Mouse (Mus musculus) CH12.LX (cell line): ENCODE measurements around the gene Fancc. TPM values are rescaled to one million over a fixed set of nuclear protein-coding genes. Genes with fewer than 3 reads are reported as not detected.
"Not testable (repeated sequence)": the region's sequence is repeated elsewhere in the genome, so short reads cannot be mapped to it uniquely, and the experiment has no call there.

ENCODE experiments used
- DNase-seq: peaks from one replicate; pipeline ENCODE4 v3.0.0-alpha.2; 2013; ENCODE audit errors: extremely low read depth
- H3K27ac ChIP-seq: 2 replicates; pipeline ENCODE4 v1.5.1; 2012; ENCODE audit warnings: low read depth, mild to moderate bottlenecking, control low read depth, moderate library complexity; ENCODE audit not compliant: insufficient read depth
- H3K27me3 ChIP-seq: replicated peaks from 2 replicates; pipeline ENCODE3; 2012; ENCODE audit warnings: inconsistent platforms
- H3K36me3 ChIP-seq, 2 experiments: replicated peaks in 1 of 2; 2 replicates each; pipeline versions ENCODE3 to v1.6.1; 2012; ENCODE audit warnings: inconsistent platforms in 1 of 2, low read length in 1 of 2, mild to moderate bottlenecking in 1 of 2, mixed read lengths in 1 of 2, moderate library complexity in 1 of 2; ENCODE audit not compliant: control insufficient read depth in 1 of 2, insufficient read depth in 1 of 2
- H3K4me1 ChIP-seq, 2 experiments: 2 replicates each; pipeline ENCODE4 v1.6.1; 2012; ENCODE audit warnings: inconsistent platforms in 1 of 2, moderate library complexity in 1 of 2; ENCODE audit not compliant: insufficient read depth in 2 of 2, control insufficient read depth in 1 of 2
- H3K4me2 ChIP-seq: 2 replicates; pipeline ENCODE4 v1.6.1; 2012; ENCODE audit warnings: low read depth, mild to moderate bottlenecking, control low read depth; ENCODE audit not compliant: poor library complexity, insufficient read depth, severe bottlenecking
- H3K4me3 ChIP-seq, 3 experiments: fragments of 150-350 bp in 1 of 3; sonication (generic) in 1 of 3; replicated peaks in 1 of 3; 2 replicates each; pipeline versions ENCODE3 to v1.5.1; 2011 to 2012; ENCODE audit warnings: low read depth in 2 of 3, low read length in 2 of 3, mild to moderate bottlenecking in 2 of 3, moderate library complexity in 2 of 3, control low read depth in 1 of 3, improper control_type of control experiment in 1 of 3, inconsistent platforms in 1 of 3, mixed read lengths in 1 of 3; ENCODE audit not compliant: poor library complexity in 1 of 3
- H3K79me2 ChIP-seq: replicated peaks from 2 replicates; pipeline ENCODE4 v1.6.1; 2012; ENCODE audit warnings: mild to moderate bottlenecking, moderate library complexity; ENCODE audit not compliant: control insufficient read depth, poor library complexity, insufficient read depth, severe bottlenecking; ENCODE audit errors: extremely low read depth
- H3K9ac ChIP-seq: 2 replicates; pipeline ENCODE4 v1.6.1; 2012; ENCODE audit warnings: low read depth, mild to moderate bottlenecking, control low read depth, moderate library complexity; ENCODE audit not compliant: insufficient read depth
- H3K9me3 ChIP-seq: replicated peaks from 2 replicates; pipeline ENCODE3; 2012; ENCODE audit warnings: low read length, inconsistent platforms, mixed read lengths
- CHD1 ChIP-seq: IDR thresholded peaks from 2 replicates; pipeline ENCODE4 v1.6.1; 2012; ENCODE audit warnings: low read depth, low read length, improper control_type of control experiment, inconsistent platforms
- CHD2 ChIP-seq: IDR thresholded peaks from 2 replicates; pipeline ENCODE4 v1.6.1; 2011; ENCODE audit warnings: low read length, improper control_type of control experiment
- CTCF ChIP-seq, 2 experiments: IDR thresholded peaks in 1 of 2; conservative IDR thresholded peaks in 1 of 2; 2 replicates each; pipeline ENCODE4 v1.5.1; 2011 to 2012; ENCODE audit warnings: low read depth in 2 of 2, low read length in 2 of 2, improper control_type of control experiment in 1 of 2, inconsistent platforms in 1 of 2, mild to moderate bottlenecking in 1 of 2, moderate library complexity in 1 of 2
- JUN ChIP-seq: IDR thresholded peaks from 2 replicates; pipeline ENCODE4 v1.6.1; 2011; ENCODE audit warnings: low read depth, mild to moderate bottlenecking, low read length, improper control_type of control experiment, moderate library complexity; ENCODE audit not compliant: insufficient read depth
- JUND ChIP-seq: conservative IDR thresholded peaks from 2 replicates; pipeline ENCODE4 v1.6.1; 2011; ENCODE audit warnings: low read depth, low read length, improper control_type of control experiment
- MAFK ChIP-seq: IDR thresholded peaks from 2 replicates; pipeline ENCODE4 v1.6.1; 2011; ENCODE audit warnings: low read length, improper control_type of control experiment; ENCODE audit not compliant: insufficient replicate concordance
- MEF2A ChIP-seq: IDR thresholded peaks from 2 replicates; pipeline ENCODE4 v1.6.1; 2014; ENCODE audit warnings: low read depth, mild to moderate bottlenecking, inconsistent platforms, low read length, improper control_type of control experiment, borderline replicate concordance
- NELFE ChIP-seq: IDR thresholded peaks from 2 replicates; pipeline ENCODE4 v1.6.1; 2011; ENCODE audit warnings: low read depth, low read length, improper control_type of control experiment
- NRF1 ChIP-seq: IDR thresholded peaks from 2 replicates; pipeline ENCODE4 v1.6.1; 2014; ENCODE audit warnings: low read depth, mild to moderate bottlenecking, inconsistent platforms, low read length, improper control_type of control experiment, moderate library complexity
- POLR2A ChIP-seq: IDR thresholded peaks from 2 replicates; pipeline ENCODE4 v1.6.1; 2011; ENCODE audit warnings: low read depth, mild to moderate bottlenecking, improper control_type of control experiment, low read length
- RCOR1 ChIP-seq: conservative IDR thresholded peaks from 2 replicates; pipeline ENCODE4 v1.6.1; 2012; ENCODE audit warnings: low read depth, mild to moderate bottlenecking, inconsistent platforms, low read length, improper control_type of control experiment
- TBP ChIP-seq: conservative IDR thresholded peaks from 2 replicates; pipeline ENCODE4 v1.6.1; 2011; ENCODE audit warnings: low read depth, low read length, improper control_type of control experiment
- TCF12 ChIP-seq: IDR thresholded peaks from 2 replicates; pipeline ENCODE4 v1.6.1; 2014; ENCODE audit warnings: low read depth, mild to moderate bottlenecking, inconsistent platforms, low read length, improper control_type of control experiment
- ZKSCAN1 ChIP-seq: IDR thresholded peaks from 2 replicates; pipeline ENCODE4 v1.6.1; 2012; ENCODE audit warnings: low read depth, inconsistent platforms, low read length, improper control_type of control experiment, borderline replicate concordance
- dilution Hi-C: fragments of 300-500 bp; cut with MboI; formaldehyde crosslinking; loops from 2 replicates; pipeline ENCODE4 v1.14.3; 2020; ENCODE audit warnings: low sequenced_read_pairs; ENCODE audit not compliant: extremely low pct_unique_long_range_greater_than_20kb, extremely low pct_ligation_motif_present
- in situ Hi-C: fragments of 300-500 bp; cut with MboI; formaldehyde crosslinking; loops from 3 replicates; pipeline ENCODE4 v1.14.3; 2019; ENCODE audit warnings: low sequenced_read_pairs, low pct_ligation_motif_present, low pct_unique_long_range_greater_than_20kb, mixed read lengths
- polyA plus RNA-seq: library from polyadenylated mRNA; unstranded; fragments of >175 nt; gene quantifications from 2 replicates; pipeline ENCODE4 v1.2.1, GENCODE M21; 2012; ENCODE audit warnings: low read depth; ENCODE audit not compliant: insufficient read length
- total RNA-seq, 2 experiments: library from RNA; depleted of rRNA; stranded (reverse); fragments of 300-350 nt in 1 of 2; fragments of >200 nt in 1 of 2; gene quantifications; 2 replicates each; pipeline ENCODE4 v1.2.3; 2012 to 2014

The Fancc gene
- total and polyA plus RNA-seq, 3 experiments, result 8.2 to 12.4 (median 8.7) TPM

- in situ Hi-C loops (loop anchor here (5.0 kb wide), 1 partner anchor 268 kb away; no protein-coding TSS in a partner anchor), dilution Hi-C loops (no loop called here)
- no peaks in the 10 kb centered on the region for H3K4me1 ChIP-seq
- no peak overlapping the region for H3K4me2 ChIP-seq
- no peak overlapping the region for H3K27ac ChIP-seq
- H3K79me2 ChIP-seq, result no peaks in the 10 kb centered on the region
- no peak for TF ChIP-seq ZKSCAN1
- TF ChIP-seq TCF12, result no peak
- TF ChIP-seq, all 38 proteins: peak for 0
- Histone ChIP-seq H3K4me3 (no peak overlapping the region), H3K9ac (no peak overlapping the region), H3K36me3 (peaks cover 16 to 61% of the 10 kb centered on the region in 2 experiments), H3K27me3 (no peaks in the 10 kb centered on the region), H3K9me3 (no peaks in the 10 kb centered on the region)
- DNase-seq, result no peak
Measured at GRCm38 (mm10) chr13:63315777-63316176, 181.3 kb downstream of the Fancc start.

- H3K4me3 ChIP-seq, H3K4me1 ChIP-seq, H3K9ac ChIP-seq, H3K9me3 ChIP-seq, dilution Hi-C loops, H3K27me3 ChIP-seq, H3K79me2 ChIP-seq, H3K27ac ChIP-seq, DNase-seq, H3K4me2 ChIP-seq: not testable (repeated sequence)
- in situ Hi-C loops, result loop anchor here (5.0 kb wide), 1 partner anchor 268 kb away; no protein-coding TSS in a partner anchor
- peaks cover 16 to 64% of the 10 kb centered on the region in 2 experiments for H3K36me3 ChIP-seq
Measured at GRCm38 (mm10) chr13:63315111-63315510, 182.0 kb downstream of the Fancc start.

GRCm38 (mm10) chr13:63314608-63314920, 182.5 kb downstream of the Fancc start:
- Histone ChIP-seq H3K4me1 (no peaks in the 10 kb centered on the region), H3K4me2 (no peak overlapping the region), H3K36me3 (peaks cover 16 to 66% of the 10 kb centered on the region in 2 experiments), H3K4me3 (no peak overlapping the region), H3K27ac (no peak overlapping the region), H3K9me3 (no peaks in the 10 kb centered on the region), H3K79me2 (no peaks in the 10 kb centered on the region), H3K27me3 (no peaks in the 10 kb centered on the region), H3K9ac (no peak overlapping the region)
- TF ChIP-seq CHD1 (no peak), CTCF (conservative IDR thresholded peaks at IDR 0.05 in 1 of 2, IDR thresholded peaks at IDR 0.05 in 1 of 2; ENCODE audit: low read depth in 2 of 2, low read length in 2 of 2) (no peak), JUND (no peak), RCOR1 (no peak), CHD2 (no peak), JUN (no peak), NELFE (no peak), MEF2A (no peak), MAFK (no peak), POLR2A (no peak), TBP (no peak), NRF1 (no peak)
- dilution Hi-C loops (no loop called here), in situ Hi-C loops (no loop called here)
- DNase-seq, result no peak
